In the genomic region with DNA sequence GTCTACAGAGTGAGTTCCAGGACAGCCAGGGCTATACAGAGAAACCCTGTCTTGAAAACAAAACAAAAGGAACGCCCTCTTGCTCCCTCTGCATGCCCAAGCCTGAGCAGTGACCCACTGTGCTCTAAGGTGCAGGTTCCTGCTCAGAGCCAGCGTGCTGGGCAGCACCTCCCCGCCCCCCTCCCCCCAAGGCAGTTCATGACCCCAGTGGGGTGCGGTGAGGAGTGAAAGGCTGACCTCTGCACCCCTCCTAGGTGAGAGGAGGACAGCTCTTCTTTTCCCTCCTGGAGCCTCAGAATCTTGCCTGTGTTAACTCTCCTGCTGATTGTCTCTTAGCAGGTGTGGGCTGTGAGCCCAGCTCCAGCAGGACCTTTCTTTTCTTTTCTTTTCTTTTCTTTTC, we compare ENCODE assay signal across 25 mouse cellular contexts. TPM values are rescaled to one million over a fixed set of nuclear protein-coding genes. Genes with fewer than 3 reads are reported as not detected.
DNase-seq lines count a peak whose midpoint lies in the region; TF ChIP-seq lines count a peak whose summit lies in the region.
"Had no signal": no experiment of that assay in that cellular context is flagged by ENCODE, and none has a peak within 500 bp of the region (broad histone marks: within the 10 kb centered on the region; RNA-seq: fewer than 3 reads in every experiment).

No protein-coding gene starts in this region.

- H3K4me1 ChIP-seq in ES-Bruce4 (ENCODE audit: control insufficient read depth, insufficient read depth, low read length) (peaks cover 8% of the 10 kb centered on the region), ES-E14 (ENCODE audit: control insufficient read depth in 2 of 2, insufficient read depth in 2 of 2, low read length in 2 of 2, poor library complexity in 1 of 2) (peaks cover 4 to 11% of the 10 kb centered on the region in 2 experiments)
- H3K4me1 ChIP-seq: forebrain, embryonic 13.5 days; limb, embryonic 12.5 days; midbrain, embryonic 12.5 days had no signal

- no peaks in the 10 kb centered on the region for H3K27me3 ChIP-seq in ES-Bruce4 (ENCODE audit: control insufficient read depth, insufficient read depth, low read length, poor library complexity, severe bottlenecking)
- H3K27me3 ChIP-seq: forebrain, embryonic 13.5 days; limb, embryonic 12.5 days; midbrain, embryonic 12.5 days; neural tube, embryonic 13.5 days; Patski had no signal

- no peak for TF ChIP-seq POLR2A in ES-Bruce4 (IDR thresholded peaks at IDR 0.05; ENCODE audit: insufficient read depth, low read length)

- H3K9ac ChIP-seq in ES-Bruce4 (ENCODE audit: low read depth, poor library complexity, severe bottlenecking): no peak overlapping the region
- no peak overlapping the region for H3K9ac ChIP-seq in ES-E14 (ENCODE audit: insufficient read depth, low read depth, low read length, poor library complexity, severe bottlenecking)
- H3K9ac ChIP-seq: forebrain, embryonic 13.5 days; limb, embryonic 12.5 days; liver, postnatal 0 days; midbrain, embryonic 12.5 days; neural tube, embryonic 13.5 days had no signal

- H3K36me3 ChIP-seq in ES-Bruce4 (ENCODE audit: control insufficient read depth, insufficient read depth, low read length, poor library complexity, severe bottlenecking) (no peaks in the 10 kb centered on the region), ES-E14 (ENCODE audit: control insufficient read depth, insufficient read depth, low read length, poor library complexity, severe bottlenecking) (no peaks in the 10 kb centered on the region)
- H3K36me3 ChIP-seq: hindbrain, embryonic 10.5 days; limb, embryonic 12.5 days; midbrain, embryonic 12.5 days; neural tube, embryonic 13.5 days had no signal

- peak; percentile 17 for DNase-seq in kidney, adult 9 months
- DNase-seq in kidney, postnatal 4 days: no peak
- peak; percentile 30 for DNase-seq in ES-E14 (ENCODE audit: low read depth, low spot score)
- peak; percentile 4 to 51 for DNase-seq in kidney, postnatal 25 days
- DNase-seq in layer of hippocampus, adult 11-12 months (ENCODE audit: low spot score): no peak
- no peak for DNase-seq in lung, adult 18-20 months
- DNase-seq in urinary bladder, postnatal 14 days (ENCODE audit: low spot score): no peak
- DNase-seq: adrenal gland, adult 8-10 months; cerebellum, adult 18-20 months; cerebellum, postnatal 25 days; gastrocnemius, adult 2 months; liver, postnatal 0 days; lung, postnatal 10 days; right cerebral cortex, adult 18-20 months; right cerebral cortex, postnatal 4 days; thymus, postnatal 14 days had no signal

- H3K9me3 ChIP-seq in ES-Bruce4 (replicated peaks; ENCODE audit: control insufficient read depth, insufficient read depth, low read length, poor library complexity, severe bottlenecking) (no peaks in the 10 kb centered on the region), ES-E14 (ENCODE audit: control insufficient read depth, insufficient read depth, low read depth, low read length) (no peaks in the 10 kb centered on the region)
- H3K9me3 ChIP-seq: forebrain, embryonic 13.5 days; hindbrain, embryonic 10.5 days; limb, embryonic 12.5 days; midbrain, embryonic 12.5 days; neural tube, embryonic 13.5 days had no signal

- H3K4me3 ChIP-seq in ES-Bruce4 (ENCODE audit: low read depth, low read length) (no peak overlapping the region), ES-E14 (ENCODE audit: insufficient read depth in 1 of 2, low read depth in 1 of 2, low read length in 2 of 2, poor library complexity in 1 of 2, severe bottlenecking in 1 of 2) (no peak overlapping the region)
- H3K4me3 ChIP-seq: forebrain, embryonic 13.5 days; gastrocnemius, adult 2 months; hindbrain, embryonic 10.5 days; limb, embryonic 12.5 days; midbrain, embryonic 12.5 days; neural tube, embryonic 13.5 days had no signal

- TF ChIP-seq EP300 in ES-Bruce4 (IDR thresholded peaks at IDR 0.05; ENCODE audit: insufficient read depth, low read depth, low read length): peak; percentile 99

- TF ChIP-seq CTCF in ES-Bruce4 (IDR thresholded peaks at IDR 0.05; ENCODE audit: low read depth, low read length): no peak

- in situ Hi-C loops in ES-E14 (cut with MboI; ENCODE audit: low sequenced_read_pairs in 2 of 2, unreplicated experiment in 2 of 2): no loop called here

- H3K27ac ChIP-seq in ES-Bruce4 (ENCODE audit: insufficient read depth, low read length) (no peak overlapping the region), ES-E14 (ENCODE audit: insufficient read depth, low read depth, low read length, poor library complexity, severe bottlenecking) (peak overlapping the region; percentile 72; the same call in 1 of the 2 replicates)
- H3K27ac ChIP-seq: forebrain, embryonic 13.5 days; gastrocnemius, adult 2 months; hindbrain, embryonic 10.5 days; hindbrain, postnatal 0 days; limb, embryonic 12.5 days; midbrain, embryonic 12.5 days; neural tube, embryonic 13.5 days had no signal

TF ChIP-seq in ES-E14, 5 proteins besides CTCF, POLR2A, EP300 and RAD21:
- no peak for TF ChIP-seq MAFK (IDR thresholded peaks at IDR 0.05; ENCODE audit: insufficient read depth, low read depth, low read length)
- no peak for TF ChIP-seq HCFC1 (IDR thresholded peaks at IDR 0.05; ENCODE audit: borderline replicate concordance, insufficient read depth, low read length)
- TF ChIP-seq ZC3H11A (IDR thresholded peaks at IDR 0.05; ENCODE audit: borderline replicate concordance, low read depth, low read length): no peak
- TF ChIP-seq CHD2 (IDR thresholded peaks at IDR 0.05; ENCODE audit: low read depth, low read length): no peak
- no peak for TF ChIP-seq ZNF384 (IDR thresholded peaks at IDR 0.05; ENCODE audit: low read depth, low read length)
TF ChIP-seq in ES-E14: peak in this region for 0.

RNA-seq across cellular contexts. Expression of a gene that starts 36.3 kb away (rescaled TPM):
- 36.4 and 36.6 TPM in 2 replicates for polyA plus RNA-seq in ES-Bruce4 (2011; ENCODE audit: insufficient read depth, insufficient read length, low read depth, missing spikeins)
- 37.3 and 66.4 TPM in 2 replicates for total RNA-seq in ES-E14 (2012; rRNA removed)
- polyA plus RNA-seq: C2C12 had no signal

Comparison
In these comparisons a context has a peak if more than half of its experiments do, and no peak if none do; other contexts are left out.
1. DNase-seq: peak in kidney, adult 9 months (single experiment), ES-E14 (single experiment) and kidney, postnatal 25 days (2 of 2); none in kidney, postnatal 4 days (0 of 2), layer of hippocampus, adult 11-12 months (single experiment), lung, adult 18-20 months (0 of 2) and urinary bladder, postnatal 14 days (single experiment).